Mouse (Mus musculus): ENCODE results near the gene Selenop. TPM values are rescaled to one million over a fixed set of nuclear protein-coding genes. Genes with fewer than 3 reads are reported as not detected.

Gene Selenop
- total RNA-seq, 2 experiments from 2014 or later: 99.8 to 201 TPM

Other genes starting within 250 kb of the Selenop start
- gene Ccdc152, start 35.0 kb downstream of the Selenop start, total RNA-seq (2015; ENCODE audit: low replicate concordance): not detected in 2 replicates
- gene Ccdc152, start 35.0 kb downstream of the Selenop start, total RNA-seq (2017; ENCODE audit: low replicate concordance): 3.2 TPM in 1 of 2 replicates, not detected in the other

All from erythroblast, adult 5-6 weeks (primary cell).